Mouse (Mus musculus) skeletal muscle tissue, adult 2 months (tissue): ENCODE measurements around the gene Tmigd1.
A peak's percentile ranks its signal among the peaks of the same experiment; 100 is the strongest.

Experiments used
- DNase-seq: peaks from one replicate; pipeline ENCODE4 v3.0.0-alpha.2; 2012; ENCODE audit warnings: low read depth, low spot score

Gene Tmigd1

DNA sequence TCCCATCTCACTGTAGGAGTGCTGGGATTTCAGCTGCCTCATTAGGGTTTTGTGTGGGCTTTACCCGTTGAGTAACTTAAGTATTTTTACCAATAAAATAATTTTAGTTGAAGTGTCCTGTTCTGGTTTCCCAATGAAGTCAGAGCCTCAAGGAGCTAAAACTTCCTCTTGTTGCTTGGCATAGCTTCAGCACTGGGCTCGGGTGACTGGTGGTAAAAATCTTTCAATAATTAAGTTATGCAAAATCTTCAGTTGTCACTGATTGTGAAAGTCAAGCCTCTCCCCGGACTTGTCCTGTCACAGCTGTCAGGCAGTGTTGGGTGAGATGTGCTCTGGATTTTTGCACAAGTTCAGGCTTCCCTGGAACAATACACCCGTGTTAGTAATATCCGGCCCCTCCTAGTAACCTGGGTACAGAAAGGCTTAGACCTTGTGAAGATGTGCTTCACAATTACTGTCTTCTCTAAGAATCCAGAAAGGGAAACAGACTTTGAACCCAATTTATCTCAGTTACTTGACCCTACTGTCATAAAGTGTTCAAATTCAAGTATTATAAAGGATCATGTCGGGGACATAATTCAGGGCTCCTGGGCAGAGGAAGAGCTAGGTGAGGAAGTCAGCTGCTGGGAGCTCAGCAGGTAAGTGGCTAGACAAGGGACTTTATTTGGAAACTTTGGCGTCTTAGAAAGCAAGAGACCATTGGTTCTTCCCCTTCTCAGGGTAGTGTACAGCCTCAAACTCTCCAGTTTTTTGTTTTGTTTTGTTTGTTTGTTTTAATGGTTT is at the start of gene Tmigd1:
Gene Tmigd1, plus strand, starts transcription at position 581 of the 783 bp plus-strand sequence.
- DNase-seq, result no peak

DNA sequence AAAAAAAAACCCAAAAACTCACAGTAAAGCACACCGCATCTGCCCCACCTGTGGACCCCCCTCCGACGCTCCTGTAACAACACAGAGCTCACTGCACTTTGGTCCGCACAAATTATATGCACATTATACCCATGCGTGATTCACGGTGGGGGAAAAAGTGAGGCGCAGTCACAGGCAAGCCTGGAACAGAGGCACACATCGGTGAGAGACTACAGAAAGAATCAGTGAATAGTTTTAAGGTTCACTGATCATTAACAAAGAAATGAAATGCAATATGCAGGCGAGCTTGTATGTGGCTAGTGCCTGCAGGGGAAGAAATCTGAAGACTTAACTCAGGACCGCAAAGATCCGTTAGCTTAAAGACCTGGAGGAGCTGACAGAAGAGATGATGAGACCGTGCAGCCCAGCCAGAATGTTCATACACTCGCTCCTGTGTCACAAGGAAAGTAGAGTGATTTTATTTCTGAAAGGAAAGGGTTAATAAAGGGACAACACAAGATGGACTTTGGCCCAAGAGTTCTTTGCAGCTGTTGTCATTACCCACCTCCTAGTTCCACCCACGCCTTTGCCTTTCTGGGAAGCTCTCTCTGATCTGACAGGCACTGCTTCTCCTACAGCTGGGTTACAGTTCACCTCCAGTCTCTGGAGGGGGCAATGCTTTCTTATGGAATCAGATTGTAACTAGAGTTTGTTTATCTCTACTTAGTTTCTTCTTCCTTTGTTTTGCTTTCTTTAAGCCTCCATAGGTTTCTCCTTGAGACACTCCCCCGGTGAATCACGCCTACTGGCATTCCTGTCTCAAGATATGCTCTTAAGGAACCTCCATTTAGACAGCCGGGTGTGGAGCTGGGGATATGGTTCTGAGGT is 47.3 kb upstream of the Tmigd1 start:
- no peak for DNase-seq

DNA sequence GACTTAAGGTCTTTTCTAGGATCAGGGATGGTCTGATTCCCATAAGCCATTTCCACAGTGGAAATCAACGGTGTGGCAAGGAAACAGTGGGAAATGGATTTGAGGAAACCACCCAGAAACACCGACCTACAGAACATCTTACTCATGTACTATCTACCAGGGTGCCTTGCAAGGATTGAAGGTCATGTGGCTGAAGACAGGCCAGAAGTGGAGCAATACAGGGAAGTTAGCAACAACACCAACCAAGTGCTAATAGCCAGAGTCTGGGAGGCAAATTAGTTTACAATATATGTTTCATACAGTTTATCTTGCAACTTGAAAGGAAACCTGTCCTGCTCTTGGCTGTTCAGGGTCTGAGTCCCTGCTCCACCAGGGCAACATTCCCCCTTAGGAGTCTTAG is 45.4 kb upstream of the Tmigd1 start:
- DNase-seq, result no peak

DNA sequence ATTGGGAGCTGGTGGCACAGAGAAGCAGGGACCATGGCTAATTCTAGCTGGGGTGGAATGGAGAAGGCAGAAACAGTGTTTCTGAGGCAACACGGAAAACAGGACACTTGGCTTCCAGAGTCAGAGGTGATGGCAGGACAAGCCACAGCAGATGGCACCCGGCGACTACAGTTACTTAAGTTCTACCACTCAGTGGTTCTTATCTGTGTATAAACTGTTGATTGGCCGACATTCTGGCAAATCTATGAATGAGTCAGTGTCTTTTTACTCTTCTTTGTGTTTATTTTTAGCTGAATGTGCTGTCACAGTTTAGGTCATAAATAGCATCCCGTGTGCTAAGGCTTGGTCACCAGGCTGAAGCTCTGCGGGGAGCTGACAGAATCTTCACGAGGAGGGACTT is 44.8 kb upstream of the Tmigd1 start:
- peak; percentile 49 for DNase-seq

DNA sequence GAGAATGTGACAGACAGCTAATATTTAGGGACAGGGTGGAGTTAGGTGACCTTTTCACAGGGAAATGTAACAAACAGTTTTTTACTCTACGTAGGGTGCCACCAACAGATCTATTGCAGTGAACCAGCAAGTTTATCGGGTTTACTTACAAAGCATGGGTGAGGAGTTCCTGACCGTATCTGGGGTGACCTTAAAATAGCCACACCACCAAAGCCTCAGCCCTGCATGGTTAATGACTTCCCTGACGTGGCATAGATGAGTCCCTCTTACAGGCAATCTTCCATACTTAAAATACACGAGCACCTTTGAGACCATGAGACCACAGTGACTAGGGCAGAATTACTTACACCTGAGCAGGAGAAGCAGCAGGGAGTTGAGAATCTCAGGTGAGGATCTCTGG is 43.2 kb upstream of the Tmigd1 start:
- no peak for DNase-seq

DNA sequence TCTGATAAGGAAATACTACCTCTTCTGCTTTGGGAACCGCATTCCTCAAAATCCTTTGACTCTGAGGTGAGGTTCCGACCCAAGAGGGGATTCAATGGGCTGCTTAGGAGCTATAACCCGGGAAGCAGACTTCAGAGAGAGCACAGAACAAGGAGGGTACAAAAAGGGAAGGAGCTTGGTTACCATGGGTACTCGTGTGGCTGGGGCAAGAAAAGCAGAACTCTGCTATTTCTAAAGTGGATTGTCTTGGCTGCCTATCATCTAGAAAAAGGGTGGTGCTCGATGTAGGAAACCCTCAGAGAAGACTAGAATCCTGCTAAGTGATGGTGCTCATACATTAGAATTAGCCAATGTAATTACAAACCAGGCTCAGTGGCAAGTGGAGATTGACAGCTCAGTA is 42.7 kb upstream of the Tmigd1 start:
- DNase-seq, result no peak

DNA sequence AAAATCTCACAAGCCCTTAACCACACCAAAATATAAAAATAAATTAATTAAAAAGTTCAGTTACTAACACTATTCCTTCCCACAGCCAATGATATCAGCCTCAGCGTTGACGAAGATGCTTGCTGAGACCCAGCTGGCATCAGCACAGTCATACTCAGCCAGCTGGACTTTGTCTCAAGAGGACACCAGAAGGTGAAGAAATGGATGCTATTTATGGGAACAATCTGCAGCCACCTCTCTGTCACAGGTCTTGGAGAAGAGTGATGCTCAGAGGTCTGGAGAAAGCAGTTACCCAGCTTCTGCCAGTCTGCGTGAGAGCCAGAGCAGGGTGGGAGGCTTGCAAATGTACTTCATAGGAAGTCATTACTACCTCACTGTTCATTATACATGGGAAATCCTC is 40.8 kb upstream of the Tmigd1 start:
- no peak for DNase-seq

DNA sequence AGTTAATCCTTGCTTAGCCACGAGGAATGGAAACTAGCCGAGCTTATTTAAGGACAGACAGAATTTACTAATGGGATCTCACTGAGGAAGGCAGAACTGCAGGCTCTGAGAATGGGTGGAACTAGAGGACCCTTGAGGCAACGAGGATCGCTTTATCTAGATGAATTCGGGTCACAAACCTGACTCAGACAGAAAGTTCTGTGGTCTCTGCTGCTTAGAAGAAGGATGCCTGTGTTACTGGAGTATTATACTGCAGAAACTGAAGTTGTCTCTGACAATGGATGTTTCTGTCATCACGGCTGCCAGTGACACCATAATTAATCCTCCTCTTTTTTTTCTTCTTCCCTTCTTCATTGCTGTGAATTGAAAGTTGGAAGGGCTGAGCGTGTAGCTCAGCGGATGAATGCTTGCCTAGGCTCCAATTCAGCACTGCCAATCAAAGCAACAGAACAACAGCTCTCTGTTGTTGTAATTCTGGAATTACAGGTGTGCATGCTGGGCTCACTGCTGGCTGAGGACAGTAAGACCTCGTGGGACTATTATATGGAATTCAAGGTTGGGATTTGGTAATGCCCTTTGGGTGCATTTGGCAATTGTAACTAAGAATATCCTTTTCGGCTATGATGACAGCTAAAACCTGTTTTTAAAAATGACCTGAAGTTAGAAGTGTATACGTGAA is 29.3 kb upstream of the Tmigd1 start:
- DNase-seq, result no peak

DNA sequence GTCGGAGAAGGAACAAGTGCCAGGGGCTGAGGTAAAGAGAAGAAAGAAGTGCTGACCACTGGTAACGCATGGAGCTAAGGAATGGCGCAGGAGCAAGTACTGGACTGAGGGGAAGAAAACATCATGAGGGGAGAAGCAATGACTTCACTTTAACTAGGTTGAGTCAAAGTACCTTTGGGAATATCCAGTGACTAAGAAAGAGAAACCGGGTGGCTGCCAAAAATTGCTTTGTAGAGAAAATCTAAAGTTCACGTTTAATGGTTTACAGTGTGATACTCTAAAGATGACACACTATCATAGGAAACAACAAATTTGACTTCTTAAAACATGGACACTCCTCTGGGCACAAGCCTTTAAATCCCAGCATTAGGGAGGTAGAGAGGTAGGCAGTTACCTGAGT is 28.1 kb upstream of the Tmigd1 start:
- no peak for DNase-seq

DNA sequence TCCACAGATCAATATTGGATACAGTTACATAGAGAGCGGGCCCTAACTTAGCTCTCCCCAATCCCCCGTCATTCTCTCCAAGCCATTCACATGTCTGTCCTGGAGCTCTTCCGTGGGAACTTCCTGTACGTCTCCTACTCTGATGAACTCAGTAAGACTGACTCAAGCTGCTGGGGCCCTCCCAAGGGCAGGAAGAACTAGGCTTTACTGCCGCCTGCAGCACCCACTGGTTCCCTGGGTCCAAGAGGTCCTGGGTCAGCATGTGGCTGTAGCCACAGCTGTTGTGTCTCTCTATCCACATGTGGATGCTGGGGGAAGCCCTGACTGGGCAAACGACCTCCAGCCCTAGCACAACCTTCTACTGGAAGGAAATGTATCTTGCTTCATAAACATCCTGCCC is 27.2 kb upstream of the Tmigd1 start:
- DNase-seq, result no peak

DNA sequence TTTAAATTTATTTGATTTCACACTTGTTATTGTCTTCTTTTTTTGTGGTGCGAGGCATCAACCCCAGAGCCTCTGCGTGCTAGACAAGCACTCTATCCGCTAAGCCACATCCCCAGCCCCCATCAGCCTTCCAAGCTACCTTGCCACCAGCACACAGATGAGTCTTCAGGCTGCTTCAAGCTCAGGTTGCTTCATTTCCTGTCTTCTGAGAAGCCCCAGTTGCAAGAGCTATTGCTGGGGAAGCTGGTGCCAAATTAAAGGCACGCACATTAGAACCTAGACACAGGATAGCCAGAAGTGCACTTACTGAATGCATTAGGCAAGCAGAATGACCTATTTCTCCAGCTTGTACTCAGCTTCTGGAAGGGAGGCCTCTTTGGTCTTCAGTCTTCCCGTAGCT is 22.1 kb upstream of the Tmigd1 start:
- DNase-seq, result no peak

DNA sequence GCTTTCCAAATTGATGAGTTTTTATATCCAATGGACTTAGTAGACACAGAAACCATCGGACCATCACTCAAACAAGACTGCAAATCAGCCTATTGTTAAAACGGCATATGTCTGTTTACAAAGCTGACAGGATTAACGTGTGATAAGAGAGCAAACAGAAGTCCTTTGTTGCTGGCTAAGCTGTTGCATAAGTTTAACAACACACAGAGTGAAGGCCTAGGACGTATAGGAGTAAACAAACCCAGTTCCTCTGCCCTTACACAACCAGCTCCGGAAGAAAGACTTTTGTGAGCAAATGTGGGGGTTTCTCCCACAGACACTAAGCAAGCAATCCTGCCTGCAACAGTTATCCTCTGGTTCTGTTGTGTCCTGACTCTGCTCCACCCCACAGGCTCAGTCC is 17.5 kb upstream of the Tmigd1 start:
- DNase-seq, result no peak

DNA sequence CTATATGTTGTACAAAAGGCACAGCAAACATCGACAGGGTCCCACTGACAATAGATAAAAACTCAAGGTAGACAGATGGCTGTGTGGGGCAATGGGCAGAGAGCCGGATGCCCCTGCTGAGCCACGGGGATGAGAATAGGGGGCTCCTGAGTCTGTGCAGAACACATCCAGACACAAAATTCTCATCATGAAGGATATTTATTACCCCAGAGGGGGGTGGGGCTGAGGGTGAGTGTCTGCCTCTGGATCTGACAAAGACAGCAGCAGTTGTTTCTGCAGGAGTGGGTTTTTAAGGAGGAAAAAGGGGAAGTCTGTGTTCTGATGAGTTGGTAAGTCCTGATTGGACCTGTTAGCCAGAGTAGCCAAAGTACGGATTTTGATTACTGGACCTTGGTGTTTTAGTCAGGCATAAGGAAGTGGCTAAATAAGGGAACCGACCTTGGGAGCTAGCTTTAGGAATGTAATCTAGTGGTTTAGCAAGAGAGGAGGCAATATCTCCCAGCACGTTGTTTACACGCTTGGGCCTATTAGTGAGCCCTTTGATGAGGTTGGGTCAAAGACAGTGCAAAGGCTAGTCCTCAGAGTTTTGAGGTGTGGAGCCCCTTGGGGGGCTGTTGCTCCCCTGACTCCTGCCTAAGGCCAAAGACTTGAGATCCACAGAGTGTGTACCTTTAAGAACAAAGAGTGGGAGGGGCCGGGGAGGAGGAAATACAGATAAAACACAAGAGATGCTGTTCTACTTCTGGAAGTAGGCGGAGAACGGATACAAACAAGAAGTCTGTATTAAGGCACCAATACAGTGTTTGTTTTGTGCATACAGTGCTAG is 12.4 kb upstream of the Tmigd1 start:
- no peak for DNase-seq

DNA sequence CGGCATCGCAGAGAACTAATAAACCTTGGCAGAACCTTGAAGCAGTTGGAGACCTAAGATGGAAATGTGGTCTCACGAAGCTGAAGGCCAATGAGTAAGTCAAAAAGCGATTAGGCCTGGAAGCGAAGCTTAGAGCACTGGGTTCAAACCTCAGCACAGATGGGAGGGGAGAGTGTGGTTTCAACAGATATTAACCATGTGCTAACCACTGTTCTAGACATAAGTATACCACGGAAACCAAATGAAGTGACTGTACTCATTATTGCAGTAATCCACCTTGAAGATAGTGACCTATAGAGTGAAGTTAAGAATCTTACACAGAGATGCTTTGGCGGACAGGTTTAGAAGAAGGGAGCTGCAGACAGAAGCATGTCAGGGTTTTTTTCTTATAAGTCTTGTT is 10.8 kb upstream of the Tmigd1 start:
- DNase-seq, result no peak

DNA sequence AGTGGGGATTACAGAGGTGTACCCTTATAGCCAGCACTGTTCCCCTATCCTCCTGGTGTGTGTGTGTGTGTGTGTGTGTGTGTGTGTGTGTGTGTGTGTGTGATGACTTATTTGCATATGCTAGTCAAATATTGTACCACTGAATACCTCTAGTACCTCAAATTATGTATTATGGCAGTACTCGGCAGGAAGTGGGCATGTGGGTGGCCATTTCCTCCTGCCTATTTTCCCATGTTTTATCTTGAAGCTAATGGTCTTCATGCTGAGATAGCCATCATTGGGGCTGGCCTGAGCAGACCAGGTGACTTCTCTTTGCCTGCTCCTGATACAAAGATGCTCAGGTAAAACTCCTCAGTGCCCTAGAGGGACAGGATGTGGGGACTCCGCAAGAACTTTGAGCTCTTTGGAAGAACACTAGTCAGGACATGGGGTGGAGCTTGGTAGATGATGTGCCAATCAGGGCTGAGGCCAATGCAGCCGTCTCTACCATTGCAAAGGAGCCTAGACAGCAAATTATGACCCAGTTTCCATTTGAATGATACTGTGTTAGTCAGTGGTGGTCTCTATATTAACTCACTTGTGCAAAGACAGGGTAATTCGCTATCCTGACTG is 10.1 kb upstream of the Tmigd1 start:
- DNase-seq, result no peak

DNA sequence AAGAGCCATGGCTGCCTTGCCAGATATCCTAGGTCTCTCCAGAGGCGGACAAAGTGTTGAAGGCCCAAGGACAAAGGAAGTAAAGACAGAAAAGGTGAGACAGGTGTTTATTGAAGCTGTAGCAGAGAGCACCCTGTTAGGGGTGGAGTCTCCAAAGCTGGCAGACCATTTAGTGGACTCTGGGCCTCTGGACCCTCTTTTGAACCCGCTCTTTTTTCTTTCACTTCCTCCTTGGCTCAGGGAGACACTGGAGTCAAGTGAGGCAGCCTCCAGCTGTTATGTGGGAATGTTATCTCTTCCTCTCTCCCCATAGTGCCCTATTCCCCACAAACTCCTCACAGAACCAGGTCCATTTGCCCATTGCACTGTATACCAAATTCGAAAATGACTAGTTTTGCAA is 9.0 kb upstream of the Tmigd1 start:
- no peak for DNase-seq

DNA sequence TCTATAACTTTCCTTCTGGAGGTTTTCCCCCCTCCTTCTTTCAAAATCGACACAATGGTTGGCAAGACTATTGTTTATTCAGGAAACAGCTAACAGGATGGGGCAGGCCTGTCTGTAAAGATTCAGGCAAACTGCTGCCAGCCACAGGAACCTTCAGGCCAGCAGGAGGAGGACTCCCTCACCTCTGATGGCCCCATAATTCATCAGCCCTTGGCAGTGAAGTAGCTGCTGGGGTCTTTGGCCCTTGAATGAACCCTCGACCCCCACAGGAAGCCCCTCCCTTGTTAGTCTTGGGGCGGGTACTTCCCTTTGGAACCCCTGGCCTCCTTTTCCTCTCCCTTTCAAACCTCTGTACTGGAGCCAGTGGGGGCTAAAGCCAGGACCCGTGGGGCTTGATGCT is 8.4 kb upstream of the Tmigd1 start:
- DNase-seq, result no peak

DNA sequence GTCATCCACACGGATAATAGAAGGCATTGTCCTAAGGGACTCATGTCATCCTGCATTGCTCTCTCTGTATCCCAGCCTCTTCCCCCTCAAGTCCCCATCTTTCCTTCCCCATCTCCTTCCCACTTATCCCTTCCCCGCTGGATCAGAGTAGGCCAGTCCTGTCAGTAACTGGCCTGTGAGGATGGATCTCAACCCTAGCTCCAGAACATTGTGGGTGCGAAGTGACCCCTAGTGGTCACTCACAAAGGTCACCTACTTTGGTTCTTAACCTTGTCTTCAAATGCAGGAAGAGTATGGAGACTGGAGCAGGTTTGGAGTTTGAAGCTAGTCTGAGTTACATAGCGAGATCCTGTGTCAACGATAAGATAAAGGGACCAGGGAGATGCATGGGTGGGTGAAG is 7.7 kb upstream of the Tmigd1 start:
- peak; percentile 68 for DNase-seq

DNA sequence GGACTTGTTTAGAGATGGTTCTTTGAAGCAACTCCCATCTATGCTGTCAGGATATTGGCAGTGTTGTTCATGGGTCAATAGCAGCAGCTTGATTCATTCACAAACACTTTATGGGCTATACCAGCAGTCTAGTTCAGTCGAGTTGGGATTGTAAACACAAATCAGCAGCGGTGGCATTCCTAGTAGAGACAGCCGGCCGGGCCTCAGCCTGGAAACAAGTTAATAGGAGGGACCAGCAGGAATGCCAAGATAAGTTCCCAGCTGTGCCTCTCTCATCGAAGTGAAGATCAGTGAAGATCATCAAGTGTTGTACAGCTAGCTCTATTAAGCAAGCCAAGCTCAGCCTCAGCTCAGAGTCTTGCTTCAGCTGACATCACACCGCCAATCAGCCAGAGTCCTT is 5.6 kb upstream of the Tmigd1 start:
- no peak for DNase-seq

DNA sequence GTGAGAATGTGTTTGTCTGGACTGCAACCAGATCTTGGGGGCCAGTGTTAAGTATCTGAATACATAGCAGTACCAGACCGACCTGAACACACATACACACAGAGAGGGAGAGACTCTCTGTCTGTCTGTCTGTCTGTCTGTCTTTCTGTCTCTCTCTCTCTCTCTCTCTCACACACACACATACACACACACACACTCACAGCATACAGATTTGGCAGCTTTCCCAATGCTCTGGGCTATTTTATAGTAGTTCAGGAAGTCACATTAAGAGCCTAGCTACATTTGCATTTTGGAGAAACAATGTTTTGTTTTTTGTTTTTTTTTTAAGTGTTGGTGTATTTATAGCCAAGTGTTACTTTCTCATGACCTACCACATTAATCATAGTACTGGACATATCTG is 4.8 kb upstream of the Tmigd1 start:
- no peak for DNase-seq

DNA sequence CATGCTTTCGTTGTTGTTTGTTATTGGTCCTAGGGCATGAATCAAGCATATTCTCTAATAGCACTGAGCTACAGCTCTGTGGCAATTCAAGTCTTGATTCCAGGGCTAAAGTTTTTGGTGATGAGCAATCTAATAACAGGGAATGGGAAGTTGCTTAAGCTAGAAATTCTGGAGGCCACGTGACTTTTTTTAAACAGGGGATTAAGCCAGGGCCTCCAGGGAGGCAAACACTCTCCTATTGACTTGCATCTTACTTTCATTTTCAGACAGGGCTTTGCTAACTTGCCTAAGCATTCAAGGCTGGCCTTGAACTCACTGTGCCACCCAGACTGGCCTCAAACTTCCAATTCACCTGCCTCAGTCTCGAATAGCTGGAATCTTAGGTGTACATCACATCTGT is 4.1 kb upstream of the Tmigd1 start:
- no peak for DNase-seq
